Mouse (Mus musculus) C2C12 (cell line): ENCODE measurements around the gene Tlr2. TPM values are rescaled to one million over a fixed set of nuclear protein-coding genes. Genes with fewer than 3 reads are reported as not detected.
"Not testable (repeated sequence)": the region's sequence is repeated elsewhere in the genome, so short reads cannot be mapped to it uniquely, and the experiment has no call there.

Experiments
- H3K27me3 ChIP-seq: one replicate; pipeline ENCODE4 v1.6.1; 2011; ENCODE audit not compliant: control insufficient read depth, insufficient read depth, insufficient read length
- H3K36me3 ChIP-seq: one replicate; pipeline ENCODE4 v1.6.1; 2011; ENCODE audit not compliant: control insufficient read depth, insufficient read depth
- H3K4me3 ChIP-seq: one replicate; pipeline ENCODE4 v1.5.1; 2011; ENCODE audit warnings: mild to moderate bottlenecking, control low read depth; ENCODE audit not compliant: poor library complexity, insufficient read depth, severe bottlenecking
- H3K79me2 ChIP-seq: one replicate; pipeline ENCODE4 v1.6.1; 2011; ENCODE audit not compliant: control insufficient read depth, insufficient read depth
- H3K79me3 ChIP-seq: one replicate; pipeline ENCODE4 v1.6.1; 2011; ENCODE audit warnings: low read depth, control low read depth
- H3ac ChIP-seq: one replicate; pipeline ENCODE3; 2011; ENCODE audit warnings: low read depth; ENCODE audit not compliant: control insufficient read depth, insufficient read length
- CEBPB ChIP-seq: IDR thresholded peaks from one replicate; pipeline ENCODE4 v1.6.1; 2011; ENCODE audit warnings: low read depth, mild to moderate bottlenecking, control low read depth, moderate library complexity
- CTCF ChIP-seq: IDR thresholded peaks from one replicate; pipeline ENCODE4 v1.5.1; 2011; ENCODE audit not compliant: control insufficient read depth, insufficient read depth, insufficient read length
- FOSL1 ChIP-seq: IDR thresholded peaks from one replicate; pipeline ENCODE4 v1.8.0; 2011; ENCODE audit warnings: mild to moderate bottlenecking, low read length; ENCODE audit not compliant: poor library complexity, insufficient read depth, severe bottlenecking
- MAX ChIP-seq: IDR thresholded peaks from one replicate; pipeline ENCODE4 v1.6.1; 2011; ENCODE audit warnings: mild to moderate bottlenecking, control low read depth
- MYOD1 ChIP-seq: IDR thresholded peaks from one replicate; pipeline ENCODE4 v1.6.1; 2011; ENCODE audit warnings: low read depth; ENCODE audit not compliant: control insufficient read depth, insufficient read length
- MYOG ChIP-seq: IDR thresholded peaks from one replicate; pipeline ENCODE4 v1.6.1; 2011; ENCODE audit not compliant: control insufficient read depth, insufficient read length; ENCODE audit errors: extremely low read depth
- USF1 ChIP-seq: IDR thresholded peaks from one replicate; pipeline ENCODE4 v1.6.1; 2011; ENCODE audit warnings: low read depth, mild to moderate bottlenecking, control low read depth, moderate library complexity
- polyA plus RNA-seq: library from polyadenylated mRNA; unstranded; fragments of >200 nt; fragmentation: generic; extraction: Trizol; gene quantifications from one replicate; pipeline ENCODE4 v1.2.1, GENCODE M21; 2012; ENCODE audit warnings: missing spikeins

The Tlr2 gene
- polyA plus RNA-seq, 1 experiment, result 0.49 TPM

DNA sequence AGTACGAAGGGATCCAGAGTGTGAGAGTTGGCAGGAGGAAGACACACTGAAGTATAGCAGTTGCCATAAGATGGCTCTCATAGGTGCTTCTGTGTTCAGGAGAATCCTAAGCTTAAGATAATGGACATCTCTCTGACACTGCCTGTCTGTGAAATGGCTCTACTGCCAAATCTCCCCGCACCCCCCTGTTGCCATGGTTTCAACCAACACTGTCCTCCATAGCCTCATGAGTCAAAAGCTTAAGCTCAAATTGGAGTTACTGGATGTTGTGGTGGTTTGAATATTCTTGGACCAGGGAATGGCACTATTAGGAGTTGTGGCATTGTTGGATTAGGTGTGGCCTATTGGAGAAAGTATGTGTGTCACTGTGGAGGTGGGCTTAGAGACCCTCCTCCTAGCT, 28.2 kb upstream of the Tlr2 start:
- H3K79me3 ChIP-seq, result no peaks in the 10 kb centered on the region

GRCm38 (mm10) chr3:83867026-83867425, 25.5 kb upstream of the Tlr2 start:
- H3K4me3 ChIP-seq, H3K36me3 ChIP-seq, H3K79me3 ChIP-seq, H3K79me2 ChIP-seq, H3K27me3 ChIP-seq, H3ac ChIP-seq: not testable (repeated sequence)

More for the DNA sequence above, 28.2 kb upstream of the Tlr2 start:
- TF ChIP-seq MYOD1, result no peak
- TF ChIP-seq FOSL1, result no peak
- no peak for TF ChIP-seq MAX
- TF ChIP-seq MYOG, result no peak
- no peak for TF ChIP-seq CTCF
- no peak for TF ChIP-seq CEBPB
- no peak for TF ChIP-seq USF1
- H3K4me3 ChIP-seq, result no peak overlapping the region
- H3ac ChIP-seq, result no peak overlapping the region
- H3K36me3 ChIP-seq, result no peaks in the 10 kb centered on the region
- no peaks in the 10 kb centered on the region for H3K27me3 ChIP-seq
- H3K79me2 ChIP-seq, result no peaks in the 10 kb centered on the region

DNA sequence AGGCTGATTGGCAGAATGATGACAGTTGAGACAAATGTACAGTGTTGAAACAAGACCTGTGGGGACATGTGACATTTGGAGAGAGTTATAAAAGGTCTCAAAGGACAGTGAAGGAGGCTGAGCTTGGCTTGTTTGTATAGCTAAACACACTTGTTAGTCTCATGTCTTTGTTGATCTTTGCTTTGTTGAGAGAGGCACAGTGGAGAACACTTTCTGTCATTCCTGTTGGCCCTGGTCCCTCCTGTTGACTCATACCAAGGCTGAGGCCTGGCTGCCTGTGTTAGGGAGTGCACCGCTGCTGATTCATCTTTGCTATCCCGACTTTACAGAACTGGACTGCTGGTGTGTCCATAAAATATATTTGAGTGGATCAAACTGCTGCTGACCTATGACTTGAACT, 23.6 kb upstream of the Tlr2 start:
- H3K79me3 ChIP-seq, result no peaks in the 10 kb centered on the region
- H3K79me2 ChIP-seq, result no peaks in the 10 kb centered on the region
- H3K36me3 ChIP-seq, result no peaks in the 10 kb centered on the region
- no peaks in the 10 kb centered on the region for H3K27me3 ChIP-seq
- H3ac ChIP-seq, result no peak overlapping the region
- TF ChIP-seq USF1, result peak; percentile 30
- TF ChIP-seq FOSL1, result no peak
- TF ChIP-seq MAX, result peak; percentile 49
- no peak overlapping the region for H3K4me3 ChIP-seq

DNA sequence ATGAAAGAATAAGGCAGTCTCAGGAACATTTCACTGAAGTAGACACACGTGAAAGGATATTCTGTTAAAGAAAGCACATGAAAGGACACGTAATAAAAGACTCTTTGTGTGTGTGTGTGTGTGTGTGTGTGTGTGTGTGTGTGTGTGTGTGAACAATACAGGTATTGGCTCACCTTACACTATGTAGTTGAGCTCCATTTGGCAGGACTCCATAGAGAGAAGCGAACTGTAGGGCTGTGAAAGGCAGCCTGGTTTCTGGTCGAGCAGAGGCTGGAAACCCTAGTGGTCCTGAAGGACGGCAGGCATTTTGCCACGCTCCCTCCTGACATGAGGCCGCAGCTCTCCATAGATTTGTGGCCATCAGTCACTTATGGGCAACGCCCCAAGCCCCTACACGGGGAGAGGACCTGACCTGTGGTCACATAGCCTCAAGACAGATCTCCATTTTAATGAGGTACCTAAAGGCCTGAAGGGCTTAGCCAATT, 22.5 kb upstream of the Tlr2 start:
- H3K4me3 ChIP-seq, result no peak overlapping the region
- H3ac ChIP-seq, result no peak overlapping the region
- TF ChIP-seq CEBPB (no peak), FOSL1 (no peak), MYOG (no peak), CTCF (no peak), MAX (no peak), USF1 (no peak), MYOD1 (no peak)
- H3K27me3 ChIP-seq, result no peaks in the 10 kb centered on the region
- no peaks in the 10 kb centered on the region for H3K36me3 ChIP-seq
- H3K79me2 ChIP-seq, result no peaks in the 10 kb centered on the region
- H3K79me3 ChIP-seq, result no peaks in the 10 kb centered on the region

- TF ChIP-seq MYOG (no peak), MYOD1 (no peak), CEBPB (peak; percentile 50)
- H3K4me3 ChIP-seq, result no peak overlapping the region
- no peaks in the 10 kb centered on the region for H3K27me3 ChIP-seq
- H3K36me3 ChIP-seq, result no peaks in the 10 kb centered on the region
- no peak overlapping the region for H3ac ChIP-seq
- no peaks in the 10 kb centered on the region for H3K79me2 ChIP-seq
- H3K79me3 ChIP-seq, result no peaks in the 10 kb centered on the region
Measured at GRCm38 (mm10) chr3:83862956-83863355, 21.4 kb upstream of the Tlr2 start.

DNA sequence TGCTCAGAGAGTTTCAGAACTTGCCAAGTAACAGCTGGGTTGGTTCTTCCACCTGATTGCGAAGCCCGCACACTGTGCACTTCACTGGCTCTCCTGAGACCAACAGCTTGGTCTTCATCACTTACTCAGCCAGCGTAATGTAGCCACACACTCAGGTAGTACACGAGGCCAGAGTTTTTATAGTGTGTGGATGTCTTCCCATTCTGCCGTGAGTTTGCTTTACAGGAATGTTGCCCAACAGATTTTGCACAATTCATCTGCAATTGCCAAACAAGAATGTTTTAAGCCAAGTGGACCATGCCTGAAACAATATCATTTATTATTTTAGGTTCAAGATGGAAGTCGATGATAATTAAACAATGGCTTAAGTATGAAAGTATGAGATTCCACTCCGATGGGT, 18.0 kb upstream of the Tlr2 start:
- Histone ChIP-seq H3K4me3 (no peak overlapping the region), H3K36me3 (no peaks in the 10 kb centered on the region), H3K79me2 (no peaks in the 10 kb centered on the region), H3K27me3 (no peaks in the 10 kb centered on the region), H3K79me3 (no peaks in the 10 kb centered on the region), H3ac (no peak overlapping the region)
- TF ChIP-seq USF1 (no peak), CTCF (no peak), MAX (no peak), CEBPB (no peak), MYOG (no peak), MYOD1 (no peak), FOSL1 (no peak)

DNA sequence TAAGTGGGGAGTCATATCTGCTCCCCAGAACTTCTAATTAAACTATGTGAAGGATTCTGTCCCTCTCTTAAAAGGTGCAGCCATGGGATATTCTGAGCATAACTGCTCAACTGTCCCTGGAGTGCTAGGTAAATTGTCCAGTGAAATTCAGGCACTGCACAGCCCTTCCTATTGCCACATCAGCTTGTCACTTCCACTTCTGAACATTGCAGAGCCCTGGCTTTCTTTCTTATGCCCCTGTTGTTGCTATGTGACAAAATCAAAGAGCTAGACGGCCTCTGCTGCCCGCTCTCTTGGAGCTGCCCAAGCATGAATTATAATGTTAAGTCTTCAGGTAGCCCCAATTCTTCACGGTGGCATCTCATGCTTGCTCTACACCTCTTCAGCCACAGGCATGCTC, 17.5 kb upstream of the Tlr2 start:
- H3K79me2 ChIP-seq, result no peaks in the 10 kb centered on the region
- no peak overlapping the region for H3ac ChIP-seq
- H3K79me3 ChIP-seq, result no peaks in the 10 kb centered on the region
- TF ChIP-seq FOSL1, result no peak
- TF ChIP-seq MYOG, result no peak
- no peak for TF ChIP-seq MYOD1
- TF ChIP-seq USF1, result no peak
- no peak for TF ChIP-seq CTCF
- no peak for TF ChIP-seq MAX
- no peak for TF ChIP-seq CEBPB
- H3K4me3 ChIP-seq, result no peak overlapping the region
- no peaks in the 10 kb centered on the region for H3K36me3 ChIP-seq
- peaks cover 2% of the 10 kb centered on the region for H3K27me3 ChIP-seq
